Mouse (Mus musculus) cerebellum, adult 9-10 months (tissue): ENCODE measurements around the gene Rgp1.
"Not testable (repeated sequence)": the region's sequence is repeated elsewhere in the genome, so short reads cannot be mapped to it uniquely, and the experiment has no call there.

Experiments
- DNase-seq: peaks from one replicate; pipeline ENCODE4 v3.0.0; 2022

The Rgp1 gene

DNA sequence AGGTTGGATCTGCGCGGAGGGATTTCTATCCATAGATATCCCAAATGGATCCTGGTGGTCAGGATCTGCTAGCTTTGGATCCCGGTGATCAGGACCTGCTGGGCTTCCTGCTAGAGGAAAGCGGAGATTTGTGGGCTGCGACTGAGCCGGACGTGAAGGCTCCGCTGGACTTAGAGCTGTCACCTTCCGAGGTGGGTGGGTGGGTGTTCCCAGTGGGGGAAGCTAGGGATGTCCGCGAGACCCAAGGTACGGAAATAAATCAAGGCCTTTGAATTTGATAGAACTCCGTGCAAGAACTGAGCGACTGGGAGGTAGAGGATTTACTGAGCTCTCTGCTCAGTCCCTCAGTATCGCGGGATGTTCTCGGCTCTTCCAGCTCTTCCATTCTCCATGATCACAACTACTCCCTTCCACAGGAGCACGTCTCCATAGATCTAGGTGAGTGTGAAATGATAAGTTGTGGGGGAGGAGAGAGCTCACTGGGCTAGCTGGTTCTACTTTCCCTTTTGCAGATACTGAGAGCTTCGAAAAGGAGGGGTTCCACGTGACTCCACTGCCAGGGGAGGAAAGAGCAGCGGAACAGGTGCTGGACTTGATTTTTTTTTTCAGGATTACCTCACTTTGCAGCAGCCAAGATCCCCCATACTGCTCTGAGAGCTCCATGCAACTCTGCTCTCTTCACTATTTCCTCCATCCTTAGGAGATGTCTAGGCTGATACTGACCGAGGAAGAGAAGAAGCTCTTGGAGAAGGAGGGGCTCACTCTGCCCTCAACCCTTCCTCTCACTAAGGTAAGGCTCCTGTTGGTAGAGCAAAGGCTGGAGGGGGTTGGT is 15.5 kb upstream of the Rgp1 start:
- peak; percentile 43 for DNase-seq

DNA sequence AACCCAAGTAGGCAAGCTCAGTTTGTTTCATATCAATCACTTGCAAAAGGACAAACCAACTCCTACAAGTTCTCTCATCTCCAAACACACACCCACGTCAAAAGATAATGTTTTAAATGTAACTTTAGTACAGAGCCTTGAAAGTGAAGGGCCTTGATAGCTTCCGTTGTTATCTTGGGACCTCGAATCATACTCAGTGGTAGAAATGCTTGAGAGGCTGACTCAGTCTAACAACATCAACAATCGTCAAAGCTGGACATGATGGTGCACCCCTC is 15.0 kb upstream of the Rgp1 start:
- DNase-seq, result no peak

DNA sequence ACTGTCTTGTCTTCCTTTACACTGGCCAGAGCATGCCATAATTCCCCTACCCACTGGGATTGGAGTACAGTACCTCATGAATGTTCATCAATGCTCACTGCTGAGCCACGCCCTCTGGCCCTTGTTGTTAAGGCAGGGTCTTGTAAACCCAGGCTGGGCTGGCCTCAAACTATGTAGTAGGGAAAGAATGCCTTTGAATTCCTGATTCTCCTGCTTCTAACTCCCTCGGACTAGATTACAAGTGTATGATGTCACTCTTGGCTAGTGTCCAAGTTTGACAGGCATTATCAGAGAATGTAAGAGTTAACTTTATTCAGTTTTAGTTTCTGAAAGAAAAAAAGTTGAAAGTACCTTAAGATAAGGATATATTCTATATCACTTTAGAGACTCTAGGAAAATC is 14.3 kb upstream of the Rgp1 start:
- DNase-seq, result peak; percentile 51

DNA sequence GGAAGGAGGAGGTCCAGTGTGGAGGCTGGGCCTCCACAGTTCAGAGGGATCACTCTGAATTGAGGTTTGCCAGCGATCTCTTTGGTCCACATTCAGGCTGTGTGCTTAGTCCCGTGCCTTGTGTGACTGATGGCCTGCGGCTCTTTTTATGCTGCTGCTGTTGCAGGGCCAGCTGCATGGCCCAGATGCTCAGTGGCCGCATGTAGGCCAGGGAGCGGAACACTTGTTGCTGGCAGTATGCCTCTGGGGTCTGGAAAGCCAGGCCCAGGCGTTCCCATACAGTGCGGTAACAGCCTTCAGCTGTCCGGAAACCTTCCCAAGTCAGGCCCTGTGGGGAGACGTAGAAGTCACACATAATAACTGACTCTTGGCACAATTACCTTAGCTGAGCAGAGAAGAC is 11.4 kb upstream of the Rgp1 start:
- no peak for DNase-seq

DNA sequence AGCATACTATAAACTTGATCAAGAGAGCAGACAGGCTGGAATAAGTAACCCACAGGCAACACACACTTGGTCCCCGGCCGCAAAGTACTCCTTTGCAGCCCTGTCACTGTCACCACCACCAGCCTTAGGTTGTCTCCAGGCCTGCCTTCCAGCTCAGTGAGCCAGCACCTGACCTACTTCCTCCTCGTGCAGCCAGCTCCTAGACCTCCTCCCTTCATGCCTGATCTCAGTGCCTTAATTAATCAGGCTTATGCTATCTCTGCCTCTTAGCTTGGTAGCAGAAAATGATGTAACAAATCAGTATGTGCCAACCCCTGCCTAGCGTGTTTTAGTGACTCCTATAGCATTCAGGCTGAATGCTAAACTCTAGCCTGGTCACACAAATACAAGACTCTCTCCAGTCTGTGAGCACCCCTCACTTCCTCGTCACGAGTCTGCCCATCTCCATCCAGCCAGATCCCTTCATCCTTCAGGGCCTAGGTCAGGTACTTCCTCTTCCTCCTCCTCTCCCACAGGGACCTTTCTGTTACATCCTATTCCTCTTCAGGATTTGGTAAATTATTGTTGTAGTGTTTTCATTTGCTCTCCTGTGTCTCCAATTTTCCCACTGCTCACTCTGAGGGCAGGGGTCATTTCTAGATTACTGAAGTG is 7.0 kb upstream of the Rgp1 start:
- no peak for DNase-seq

DNA sequence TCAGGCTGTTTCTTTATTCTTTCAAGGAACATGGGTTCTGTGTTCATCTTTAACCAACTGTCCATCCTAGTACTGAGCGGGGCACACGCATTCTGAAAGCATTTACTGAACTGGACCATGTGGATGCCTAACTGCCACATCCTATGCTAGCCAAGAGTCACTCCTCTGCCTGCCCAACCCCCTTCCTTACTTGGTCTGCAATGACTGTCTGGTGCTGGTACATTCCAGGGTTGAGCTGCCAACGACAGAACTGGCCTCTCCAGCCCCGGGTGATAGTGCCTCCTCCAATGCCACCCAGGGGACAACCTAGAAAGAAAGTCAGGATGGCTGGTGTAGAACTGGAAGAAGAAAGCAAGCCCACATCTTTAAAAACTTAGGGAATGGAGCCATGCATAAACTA is 5.0 kb upstream of the Rgp1 start:
- DNase-seq, result peak; percentile 6

DNA sequence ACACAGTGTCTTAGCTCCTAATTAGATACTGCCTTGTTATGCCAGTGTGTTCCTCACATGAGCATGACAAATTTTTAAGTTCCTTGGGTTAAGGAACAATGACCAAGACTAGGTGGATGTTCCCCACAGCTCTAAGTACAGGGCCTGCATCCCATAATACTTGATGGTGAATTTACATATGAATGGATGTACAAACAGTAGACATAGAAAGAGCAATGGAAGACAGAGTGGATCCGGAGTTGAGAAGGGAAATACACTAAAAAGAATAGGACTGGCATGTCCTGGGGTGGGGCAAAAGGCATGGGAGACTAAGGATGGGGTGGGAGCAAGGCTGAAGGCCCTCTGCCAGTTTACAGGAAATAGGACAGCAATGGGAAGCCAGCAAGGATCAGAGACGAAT is 3.2 kb upstream of the Rgp1 start:
- DNase-seq, result peak; percentile 5

DNA sequence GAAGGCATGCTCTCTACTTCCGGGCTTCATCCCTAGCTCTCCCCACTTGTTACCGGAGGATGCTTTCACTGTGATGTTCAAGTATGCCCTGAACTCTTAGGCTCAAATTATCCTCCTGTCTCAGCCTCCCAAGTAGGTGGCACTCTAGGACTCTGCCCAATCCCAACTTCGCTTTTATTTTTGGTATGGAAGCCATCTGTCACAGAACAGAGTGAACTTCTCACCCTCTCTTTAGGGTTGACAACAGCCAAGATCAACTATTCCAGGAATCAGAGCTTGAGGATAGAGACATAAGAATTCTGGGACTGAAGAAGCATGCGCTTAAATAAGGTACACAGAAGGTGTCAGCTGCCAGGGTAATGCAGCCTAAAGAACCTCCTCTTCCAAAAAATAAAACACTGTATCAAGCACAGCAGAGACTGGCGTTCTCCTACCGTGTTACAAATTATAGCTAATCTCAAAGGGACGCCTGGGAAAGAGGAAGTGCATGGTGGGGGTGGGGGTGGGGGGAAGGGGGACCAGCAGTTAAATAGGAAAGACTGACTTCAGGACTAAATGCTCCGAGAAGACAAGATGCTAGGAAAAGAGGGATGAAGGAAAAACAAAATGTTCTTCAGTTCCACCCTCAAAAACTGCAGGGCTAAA is 1.2 kb upstream of the Rgp1 start:
- DNase-seq, result peak; percentile 29

DNA sequence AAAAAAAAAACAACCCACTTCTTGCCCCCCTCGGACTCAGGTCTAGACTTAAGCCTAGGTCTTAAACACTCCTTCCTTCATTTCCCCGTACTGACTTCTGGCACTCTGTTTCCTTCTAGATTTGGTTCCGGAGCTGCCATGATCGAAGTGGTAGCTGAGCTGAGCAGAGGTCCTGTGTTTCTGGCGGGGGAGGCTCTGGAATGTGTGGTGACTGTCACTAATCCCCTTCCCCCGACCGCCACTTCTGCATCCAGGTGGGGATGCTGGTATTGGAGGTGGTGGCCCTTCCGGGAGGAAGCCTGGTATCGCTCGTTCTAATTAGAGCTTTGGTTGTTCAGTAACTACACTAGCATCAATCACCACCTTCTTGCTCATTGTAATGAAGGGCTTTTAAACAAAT is 741 bp downstream of the Rgp1 start:
- peak; percentile 39 for DNase-seq

DNA sequence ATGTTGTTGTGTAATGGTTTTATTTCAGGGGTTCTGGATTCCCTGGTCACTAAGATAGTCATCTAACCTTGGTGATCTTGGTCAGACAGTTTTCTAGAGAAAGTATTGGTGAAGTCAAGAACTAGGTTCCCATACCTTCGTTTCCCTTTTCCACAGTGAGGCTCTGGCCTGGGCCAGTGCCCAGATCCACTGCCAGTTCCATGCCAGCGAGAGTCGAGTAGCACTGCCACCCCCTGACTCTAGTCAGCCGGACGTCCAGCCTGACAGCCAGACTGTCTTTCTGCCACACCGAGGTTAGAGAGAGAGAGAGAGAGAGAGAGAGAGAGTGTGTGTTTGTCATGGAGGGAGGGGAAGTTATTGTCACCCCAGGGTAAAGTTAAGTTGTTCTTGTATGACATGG is 1.2 kb downstream of the Rgp1 start:
- peak; percentile 17 for DNase-seq

DNA sequence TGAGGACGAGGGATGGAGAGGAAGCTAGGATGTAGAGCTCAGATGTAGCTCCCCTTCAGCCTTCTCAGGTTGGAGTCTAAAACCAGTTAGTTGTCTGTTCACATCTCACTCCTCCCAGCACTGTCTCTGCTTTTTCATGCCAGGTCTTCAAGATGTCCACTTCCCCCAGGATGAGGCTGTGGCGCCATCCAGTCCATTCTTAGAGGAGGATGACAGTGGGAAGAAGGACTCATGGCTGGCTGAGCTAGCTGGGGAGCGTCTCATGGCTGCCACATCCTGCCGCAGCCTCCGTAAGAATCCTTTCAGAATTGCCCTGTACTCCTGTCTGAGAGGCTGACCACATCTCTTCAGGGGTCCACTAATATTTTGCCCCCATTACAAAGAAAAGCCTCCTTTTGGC is 2.2 kb downstream of the Rgp1 start:
- peak; percentile 0 for DNase-seq

DNA sequence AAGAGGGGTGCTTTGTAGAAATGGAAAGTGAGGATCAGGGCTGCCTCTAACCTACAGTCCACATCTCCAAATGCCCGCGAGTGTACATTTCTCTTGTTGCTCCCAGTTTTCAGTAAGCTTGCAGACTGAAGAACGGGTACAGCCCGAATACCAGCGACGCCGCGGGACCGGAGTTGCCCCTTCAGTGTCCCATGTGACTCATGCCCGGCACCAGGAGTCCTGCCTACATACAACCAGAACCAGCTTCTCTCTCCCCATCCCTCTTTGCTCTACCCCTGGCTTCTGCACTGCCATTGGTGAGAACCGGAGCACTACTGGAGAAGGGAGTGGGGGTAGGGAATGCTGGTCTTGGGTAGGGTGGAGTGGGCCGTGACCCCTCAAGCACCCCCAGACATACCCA is 2.9 kb downstream of the Rgp1 start:
- peak; percentile 6 for DNase-seq

DNA sequence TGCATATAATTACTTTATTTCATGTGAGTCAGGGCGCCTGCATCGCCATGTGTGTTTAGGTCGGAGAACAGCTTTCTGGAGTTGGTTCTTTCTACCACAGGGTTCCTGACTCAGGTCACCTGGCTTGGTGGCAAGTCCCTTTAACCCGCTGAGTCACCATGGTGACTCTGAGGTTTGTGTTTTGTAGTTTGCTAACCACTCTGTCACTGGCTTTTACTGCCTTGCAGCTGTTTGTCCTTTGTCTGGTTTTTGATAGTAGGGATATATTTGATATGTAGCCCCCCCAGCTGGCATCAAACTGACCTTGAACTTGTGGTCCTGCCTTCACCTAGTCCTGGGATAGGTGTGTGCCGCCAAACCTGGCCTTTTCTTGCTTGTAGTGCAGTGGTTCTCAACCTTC is 3.7 kb downstream of the Rgp1 start:
- peak; percentile 7 for DNase-seq

DNA sequence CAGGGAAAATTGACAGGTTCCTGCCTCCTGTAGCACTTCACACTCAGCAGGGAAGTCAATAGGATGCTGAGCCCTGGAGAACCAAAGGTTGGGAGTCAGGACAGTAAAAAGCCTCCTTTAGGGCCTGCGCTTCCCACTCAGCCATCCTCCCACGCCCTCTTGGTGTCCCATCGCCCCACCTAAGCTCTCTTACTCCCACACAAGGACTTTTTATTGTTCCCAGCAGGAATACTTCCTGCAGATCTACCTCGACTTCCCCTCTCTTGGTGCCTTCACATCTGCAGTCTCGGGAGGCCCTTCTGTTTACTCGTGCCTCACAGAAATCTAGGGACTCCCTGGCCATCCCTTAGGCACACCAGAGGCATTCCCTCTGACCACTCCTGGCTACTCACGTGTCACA is 4.9 kb downstream of the Rgp1 start:
- DNase-seq, result peak; percentile 4

DNA sequence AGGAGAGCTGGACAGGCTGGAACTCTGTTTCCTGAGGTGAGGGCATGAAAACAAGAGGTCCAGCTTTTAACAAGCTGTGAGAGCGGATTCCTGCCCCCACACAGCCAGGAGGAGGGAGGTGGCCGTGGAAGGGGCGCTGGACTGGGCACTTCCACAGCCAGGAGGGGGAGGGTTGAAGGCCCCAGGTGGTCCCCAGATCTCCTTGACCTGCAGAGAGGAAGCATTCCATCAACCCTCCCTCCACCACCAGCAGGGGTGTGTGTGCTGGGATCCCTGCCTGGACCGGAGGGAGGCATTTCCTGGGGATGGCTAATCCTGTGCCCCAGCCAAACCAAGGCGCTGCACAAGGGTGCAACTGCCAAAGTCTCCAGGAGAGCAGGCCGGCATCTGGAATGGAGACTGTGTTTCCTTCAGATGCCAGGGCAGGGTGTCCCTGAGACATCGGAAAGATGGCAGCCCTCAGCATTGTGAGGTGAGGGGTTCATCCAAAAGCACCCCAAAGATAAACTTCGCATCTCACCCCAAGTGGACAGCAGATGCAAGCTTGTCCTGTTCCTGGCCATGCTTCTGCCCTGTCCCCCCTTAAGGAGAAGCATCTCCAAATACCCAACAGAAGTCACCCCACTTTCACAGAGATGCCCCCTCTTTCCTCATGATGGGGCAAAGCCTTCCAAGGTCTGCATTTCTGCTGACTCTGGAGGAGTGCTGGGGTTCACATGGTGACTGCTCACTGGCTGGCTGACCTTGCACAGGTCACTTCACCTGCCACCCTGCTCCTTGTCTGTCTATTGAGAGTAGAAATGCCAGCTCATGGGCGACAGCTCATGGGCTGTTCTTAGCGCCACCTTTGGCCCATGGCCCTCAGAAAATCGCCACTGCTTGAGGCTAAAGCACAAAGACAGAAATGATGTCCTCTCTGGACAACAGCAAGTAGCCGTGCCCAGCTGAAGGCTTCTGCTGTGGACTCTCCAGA is 6.2 kb downstream of the Rgp1 start, which contains the start of gene Msmp:
TSS of gene Msmp (minus strand) at position 51 of the 973 bp plus-strand sequence.
- peak; percentile 8 for DNase-seq

DNA sequence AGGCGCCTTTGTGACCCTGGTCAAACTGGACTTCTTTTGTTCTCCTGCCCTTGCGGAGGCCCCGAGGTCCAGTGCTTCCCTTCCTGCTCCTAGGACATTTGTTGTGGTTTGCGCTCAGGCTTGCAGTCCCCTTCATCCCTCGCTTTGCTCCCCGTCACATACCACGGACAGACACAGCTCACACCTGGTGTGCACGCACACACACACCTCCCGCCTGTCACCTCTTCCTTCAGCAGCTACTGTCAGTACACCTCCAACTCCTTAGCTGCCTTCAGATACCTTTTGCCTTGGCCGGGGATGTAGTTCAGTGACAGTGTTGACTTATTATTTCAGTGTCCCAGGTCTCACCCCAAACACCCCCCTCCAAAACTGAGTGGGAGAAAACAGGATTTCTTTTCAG is 7.2 kb downstream of the Rgp1 start:
- DNase-seq, result peak; percentile 0

DNA sequence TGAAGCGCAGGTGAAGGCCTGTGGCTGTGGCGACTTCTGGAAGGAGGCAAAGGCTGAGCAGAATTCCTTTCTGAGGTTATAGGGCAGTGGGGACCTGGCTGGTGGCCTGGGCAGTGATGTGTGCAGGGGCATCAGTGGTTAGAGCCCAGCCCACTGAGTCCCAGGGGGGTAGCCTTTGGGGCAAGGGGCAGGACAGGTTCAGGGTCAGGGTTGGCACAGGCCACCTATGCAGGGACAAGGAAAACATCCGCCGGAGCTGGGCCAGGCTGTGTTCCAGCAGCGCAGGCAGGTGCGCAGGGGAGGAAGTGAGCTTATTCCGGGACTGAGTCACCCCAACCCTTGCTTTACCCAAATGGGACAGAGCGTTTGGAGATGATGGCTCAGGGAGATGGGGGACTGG is 7.9 kb downstream of the Rgp1 start:
- DNase-seq, result peak; percentile 3

DNA sequence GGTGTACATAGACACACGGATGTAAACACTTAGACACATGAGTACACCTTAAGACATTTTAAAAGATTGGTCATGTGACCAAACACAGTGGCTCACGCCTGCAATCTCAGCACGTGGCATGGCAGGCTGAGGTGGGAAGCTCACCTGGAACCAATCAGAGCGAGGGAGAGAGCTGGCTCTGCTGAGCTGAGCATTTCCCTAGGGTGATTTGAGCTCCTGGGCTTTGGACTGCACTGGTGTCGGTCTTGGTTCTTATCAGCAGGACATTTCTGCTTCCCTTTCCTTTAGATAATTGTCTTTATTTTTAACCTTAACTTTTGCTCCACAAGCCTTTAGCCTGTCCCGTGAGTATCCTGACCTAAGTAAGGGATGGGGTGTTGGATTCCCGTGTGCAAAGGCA is 9.2 kb downstream of the Rgp1 start:
- no peak for DNase-seq

DNA sequence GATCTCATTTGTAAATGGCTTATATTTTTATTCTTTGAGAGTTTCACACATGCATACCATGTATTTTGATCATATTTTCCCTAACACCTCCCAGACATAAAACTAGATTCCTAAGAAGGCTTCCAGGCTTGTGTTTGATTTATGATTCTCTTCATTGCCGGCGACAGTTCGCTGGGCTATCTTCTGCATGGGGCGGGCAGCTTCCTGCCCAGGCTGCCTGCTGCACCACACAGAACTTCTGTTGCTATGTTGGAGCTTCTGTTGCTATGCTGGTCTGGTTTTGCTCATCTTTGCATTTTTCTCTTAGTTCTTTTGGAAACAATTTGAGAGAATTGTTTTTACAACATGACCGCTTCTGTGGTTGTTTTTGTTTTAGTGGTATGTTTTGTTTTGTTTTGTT is 13.0 kb downstream of the Rgp1 start:
- no peak for DNase-seq

DNA sequence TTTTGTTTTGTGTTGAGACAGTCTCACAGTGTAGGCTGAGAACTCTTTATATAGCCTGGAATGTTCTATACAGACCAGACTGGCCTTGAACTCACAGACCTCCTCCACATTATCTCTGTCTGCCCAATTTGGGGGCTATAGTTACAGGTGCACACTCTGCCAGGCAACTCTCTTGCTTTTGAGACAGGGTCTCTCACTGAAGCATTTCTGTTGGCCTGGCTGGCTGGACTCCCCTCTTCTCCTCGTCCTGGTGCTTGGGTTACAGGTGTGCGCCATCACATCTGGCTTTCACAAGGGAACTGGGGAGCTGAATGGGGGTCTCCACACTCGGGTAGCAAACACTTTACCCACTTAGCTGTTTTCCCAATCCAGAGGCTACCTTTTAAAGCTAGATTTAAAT is 13.4 kb downstream of the Rgp1 start:
- no peak for DNase-seq

DNA sequence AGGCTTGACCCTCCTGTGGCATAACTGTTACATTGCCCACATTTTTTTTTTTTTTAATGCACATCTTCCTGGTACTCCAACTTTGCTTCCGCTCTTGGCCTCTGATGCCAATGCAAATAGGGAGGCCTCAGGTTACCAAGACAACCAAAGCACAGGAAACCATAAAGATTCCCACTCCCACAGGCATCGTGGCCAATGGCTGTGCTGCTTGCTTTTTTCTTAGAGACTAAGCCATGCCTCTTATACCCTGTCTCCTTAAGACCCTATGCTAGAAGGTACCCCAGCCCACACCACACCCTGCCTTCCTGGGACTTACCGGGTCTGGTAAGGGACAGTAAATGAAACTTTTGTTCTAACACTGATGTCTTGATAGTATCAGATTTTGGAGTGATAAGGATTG is 14.9 kb downstream of the Rgp1 start:
- no peak for DNase-seq

DNA sequence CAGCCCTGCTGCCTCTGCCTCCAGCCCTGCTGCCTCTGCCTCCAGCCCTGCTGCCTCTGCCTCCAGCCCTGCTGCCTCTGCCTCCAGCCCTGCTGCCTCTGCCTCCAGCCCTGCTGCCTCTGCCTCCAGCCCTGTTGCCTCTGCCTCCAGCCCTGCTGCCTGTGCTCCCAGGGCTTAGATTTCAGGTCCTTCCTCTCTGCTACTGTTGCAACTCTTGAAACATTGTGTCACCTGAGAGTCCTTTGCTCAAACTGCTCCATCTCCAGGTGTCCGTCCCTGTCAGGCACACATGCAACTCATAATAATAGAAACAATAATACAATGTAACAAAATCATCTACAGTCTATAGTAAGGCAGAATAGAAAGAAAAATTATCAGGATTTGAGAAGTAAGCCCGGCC is 18.1 kb downstream of the Rgp1 start:
- DNase-seq, result not testable (repeated sequence)

DNA sequence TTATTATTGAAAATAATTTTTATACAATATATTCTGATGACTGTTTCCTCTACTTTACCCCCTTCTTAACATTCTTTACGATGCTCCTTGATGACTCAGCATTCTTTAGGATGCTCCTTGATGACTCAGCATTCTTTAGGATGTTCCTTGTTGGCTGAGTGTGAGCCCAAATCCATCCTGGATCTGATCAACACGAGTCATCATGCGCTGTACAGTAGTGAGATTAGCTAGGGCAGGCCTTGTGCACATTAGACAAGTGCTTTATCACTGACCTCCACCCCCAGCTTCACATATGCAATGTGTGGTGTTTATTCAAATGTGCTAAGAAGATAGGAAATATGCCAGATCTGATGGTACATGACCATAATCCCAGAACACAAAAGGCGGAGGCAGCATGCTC is 19.7 kb downstream of the Rgp1 start:
- DNase-seq, result no peak
